Mouse (Mus musculus) intestine, postnatal 0 days (tissue): Measurements from ENCODE around the gene Fryl. TPM values are rescaled to one million over a fixed set of nuclear protein-coding genes. Genes with fewer than 3 reads are reported as not detected.

Source experiments
- ATAC-seq: fragments of 200-750 bp; cut with Nextera tagmentation; 2 replicates; pipeline ENCODE4 v1.8.0; 2017; ENCODE audit warnings: mild to moderate bottlenecking, moderate TSS enrichment, moderate library complexity
- H3K27ac ChIP-seq: fragments of 300-500 bp; sonication (generic); 2 replicates; pipeline ENCODE4 v1.5.1; 2014; ENCODE audit warnings: mild to moderate bottlenecking, low read depth, low read length, moderate library complexity
- H3K27me3 ChIP-seq: fragments of 300-500 bp; sonication (generic); replicated peaks from 2 replicates; pipeline ENCODE4 v1.6.1; 2014; ENCODE audit warnings: low read length, mixed read lengths; ENCODE audit not compliant: control insufficient read depth, insufficient read depth
- H3K36me3 ChIP-seq: fragments of 300-500 bp; sonication (generic); 2 replicates; pipeline ENCODE4 v1.6.1; 2014; ENCODE audit warnings: mild to moderate bottlenecking, moderate library complexity; ENCODE audit not compliant: control insufficient read depth, insufficient read depth
- H3K4me1 ChIP-seq: fragments of 300-500 bp; sonication (generic); replicated peaks from 2 replicates; pipeline ENCODE4 v1.6.1; 2014; ENCODE audit warnings: antibody characterized with exemption, low read length, mixed read lengths; ENCODE audit not compliant: control insufficient read depth, insufficient read depth
- H3K4me2 ChIP-seq: fragments of 300-500 bp; sonication (generic); replicated peaks from 2 replicates; pipeline ENCODE4 v1.6.1; 2014; ENCODE audit warnings: low read depth, mild to moderate bottlenecking, moderate library complexity
- H3K4me3 ChIP-seq: fragments of 300-500 bp; sonication (generic); 2 replicates; pipeline ENCODE4 v1.5.1; 2014; ENCODE audit warnings: low read depth, low read length
- H3K9ac ChIP-seq: fragments of 300-500 bp; sonication (generic); 2 replicates; pipeline ENCODE4 v1.6.1; 2014; ENCODE audit warnings: mild to moderate bottlenecking, low read depth, low read length
- H3K9me3 ChIP-seq: fragments of 300-500 bp; sonication (generic); 2 replicates; pipeline ENCODE4 v1.6.1; 2016; ENCODE audit warnings: mixed run types; ENCODE audit not compliant: control insufficient read depth
- CTCF ChIP-seq: sonication (generic); IDR thresholded peaks from 2 replicates; pipeline ENCODE4 v1.5.1; 2016; ENCODE audit warnings: low read depth, mild to moderate bottlenecking, control low read depth, antibody characterized with exemption, moderate library complexity
- WGBS: fragments of 180-500 bp; shearing (Covaris S2); extraction: QIAGEN DNeasy Blood & Tissue Kit; methylation state at CpG from one replicate; pipeline ENCODE4 v1.1.7; 2014; 5-methylcytosine and 5-hydroxymethylcytosine counted together
- polyA plus RNA-seq: library from polyadenylated mRNA; unstranded; fragments of >200 nt; fragmentation: Nextera tagmentation; extraction: Ambion mirVana; gene quantifications from 2 replicates; pipeline ENCODE4 v1.2.1, GENCODE M21; 2015

The Fryl gene
- polyA plus RNA-seq, 1 experiment from 2014 or later: 28.2 TPM

DNA sequence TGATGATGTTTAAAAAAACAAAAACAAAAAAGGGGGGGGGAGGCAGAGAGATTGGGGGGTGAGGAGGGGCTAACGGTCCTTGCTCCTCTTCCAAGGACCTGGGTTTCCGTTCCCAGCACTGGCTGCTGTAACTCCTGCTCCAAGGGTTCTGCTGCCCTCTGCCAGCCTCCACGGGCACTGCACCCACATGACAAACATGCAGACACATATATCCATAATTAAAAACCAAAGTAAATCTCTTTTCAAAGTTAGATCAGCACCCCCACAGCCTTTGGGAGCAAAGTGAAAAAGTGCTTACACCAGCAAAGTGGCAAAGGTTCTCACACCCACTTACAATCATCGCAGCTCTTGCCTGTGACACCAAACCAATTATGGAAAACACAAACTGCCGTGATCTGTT is 57.7 kb downstream of the Fryl start:
- Histone ChIP-seq H3K36me3 (no peaks in the 10 kb centered on the region), H3K4me1 (peaks cover 4% of the 10 kb centered on the region; the same call in 1 of the 2 replicates), H3K27me3 (no peaks in the 10 kb centered on the region), H3K4me2 (no peak overlapping the region), H3K4me3 (no peak overlapping the region), H3K27ac (no peak overlapping the region), H3K9ac (no peak overlapping the region), H3K9me3 (no peaks in the 10 kb centered on the region)
- whole genome bisulfite sequencing: 91% methylated on average over 5 of the region's 5 CpGs
- no peak for ATAC-seq
- peak; percentile 54 for TF ChIP-seq CTCF

DNA sequence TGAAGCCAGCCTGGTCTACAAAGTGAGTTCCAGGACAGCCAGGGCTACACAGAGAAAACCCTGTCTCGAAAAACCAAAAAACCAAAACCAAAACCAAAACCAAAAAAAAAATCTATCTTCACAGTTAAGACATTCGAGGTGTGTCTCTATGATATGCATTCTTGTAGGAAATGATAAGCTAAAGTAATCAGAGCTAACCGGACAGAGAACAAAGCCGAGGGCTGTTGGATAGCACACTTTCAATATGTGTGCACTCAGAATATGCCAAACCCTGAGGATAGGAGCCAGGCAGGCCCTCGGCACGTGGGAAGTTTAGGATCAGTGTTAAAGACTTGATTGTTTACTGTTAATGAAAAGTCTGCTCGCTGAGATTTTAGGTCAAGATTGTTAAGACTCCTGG is 58.6 kb downstream of the Fryl start:
- H3K9me3 ChIP-seq: no peaks in the 10 kb centered on the region
- H3K36me3 ChIP-seq: no peaks in the 10 kb centered on the region
- peaks cover 10% of the 10 kb centered on the region; the same call in 1 of the 2 replicates for H3K4me1 ChIP-seq
- peak overlapping the region; percentile 9; the same call in 1 of the 2 replicates for H3K4me2 ChIP-seq
- 55% methylated on average over 7 of the region's 7 CpGs for WGBS
- no peak overlapping the region for H3K9ac ChIP-seq
- H3K27me3 ChIP-seq: no peaks in the 10 kb centered on the region
- H3K4me3 ChIP-seq: no peak overlapping the region
- ATAC-seq: no peak
- no peak for TF ChIP-seq CTCF
- H3K27ac ChIP-seq: peak overlapping the region; percentile 28; the same call in 1 of the 2 replicates

DNA sequence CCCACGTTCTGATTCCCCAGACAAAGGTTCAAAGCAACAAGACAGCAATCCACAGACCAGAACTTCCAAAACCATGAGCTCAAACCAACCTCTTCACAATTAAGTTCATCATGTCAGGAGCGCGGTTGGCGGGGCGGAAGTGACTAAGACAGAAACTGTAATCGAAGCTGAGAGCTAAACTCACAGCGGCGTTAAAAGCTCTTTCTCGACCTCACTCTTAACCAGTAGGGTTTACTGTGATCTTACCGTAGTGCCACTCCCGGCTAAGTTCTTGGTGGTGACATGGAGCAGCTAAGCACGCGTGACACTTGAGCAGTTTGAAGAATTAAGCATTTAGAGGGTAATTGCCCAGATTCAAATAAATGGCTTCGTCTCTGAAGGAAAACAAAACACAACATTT is 61.7 kb downstream of the Fryl start:
- Histone ChIP-seq H3K9me3 (no peaks in the 10 kb centered on the region), H3K9ac (no peak overlapping the region), H3K4me2 (no peak overlapping the region), H3K4me1 (0 out of 2 replicates have a peak, but pooled peaks cover 7% of the 10 kb centered on the region), H3K4me3 (no peak overlapping the region), H3K27ac (no peak overlapping the region), H3K27me3 (no peaks in the 10 kb centered on the region), H3K36me3 (no peaks in the 10 kb centered on the region)
- WGBS: 92% methylated on average over 14 of the region's 14 CpGs
- ATAC-seq: no peak
- TF ChIP-seq CTCF: no peak

DNA sequence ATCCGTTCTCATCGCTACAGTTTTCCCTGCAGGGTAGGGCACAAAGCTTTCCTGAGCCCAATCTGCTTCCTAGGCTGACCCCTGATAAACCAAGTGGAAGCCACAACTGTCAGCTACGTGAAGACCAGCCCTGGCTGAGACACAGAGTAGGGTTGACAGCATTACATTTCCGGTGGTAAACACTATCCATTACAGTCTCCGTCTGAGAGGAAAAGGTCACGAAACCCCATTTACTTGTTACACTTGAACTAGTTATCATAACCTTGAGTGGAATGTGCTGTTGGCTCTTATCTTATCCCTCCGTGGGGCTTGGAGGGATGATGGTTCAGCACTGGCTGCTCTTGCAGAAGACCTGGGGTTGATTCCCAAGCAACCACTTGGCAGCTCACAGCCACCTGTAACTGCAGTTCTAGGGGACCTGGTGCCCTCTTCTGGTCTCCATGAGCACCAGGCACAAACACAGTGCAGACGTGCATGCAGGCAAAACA is 62.3 kb downstream of the Fryl start:
- 0 out of 2 replicates have a peak, but pooled peaks cover 7% of the 10 kb centered on the region for H3K4me1 ChIP-seq
- ATAC-seq: 0 out of 2 replicates have a peak, but pooled peaks have one; percentile 12
- H3K27ac ChIP-seq: peak overlapping the region; percentile 63
- WGBS: 37% methylated on average over 8 of the region's 8 CpGs
- H3K9ac ChIP-seq: no peak overlapping the region
- H3K36me3 ChIP-seq: no peaks in the 10 kb centered on the region
- peak; percentile 74 for TF ChIP-seq CTCF
- peak overlapping the region; percentile 49 for H3K4me2 ChIP-seq
- H3K9me3 ChIP-seq: no peaks in the 10 kb centered on the region
- H3K27me3 ChIP-seq: no peaks in the 10 kb centered on the region
- H3K4me3 ChIP-seq: peak overlapping the region; percentile 0; the same call in 1 of the 2 replicates

DNA sequence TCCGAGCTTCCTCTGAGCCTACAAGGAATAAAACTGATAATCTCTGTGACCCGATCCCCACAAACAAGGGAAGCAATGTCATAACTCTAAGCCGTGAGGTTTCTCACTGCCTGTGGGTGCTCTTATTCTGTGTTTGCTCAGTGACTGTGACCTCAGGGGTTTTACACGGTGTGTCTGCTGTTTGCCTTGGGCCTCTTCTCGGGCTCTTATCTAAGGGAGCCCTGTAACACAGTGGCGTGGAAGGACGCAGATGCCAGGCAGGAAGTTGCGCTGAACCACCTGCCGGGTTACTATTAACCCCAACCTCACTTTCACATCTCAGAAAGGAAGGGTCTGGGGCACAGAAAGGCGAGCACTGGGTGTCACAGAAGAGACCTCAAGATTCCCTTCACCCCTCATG is 62.8 kb downstream of the Fryl start:
- 32% methylated on average over 10 of the region's 10 CpGs for WGBS
- ATAC-seq: peak; percentile 69
- peak overlapping the region; percentile 0; the same call in 1 of the 2 replicates for H3K4me3 ChIP-seq
- H3K9ac ChIP-seq: no peak overlapping the region
- peak overlapping the region; percentile 49 for H3K4me2 ChIP-seq
- no peak for TF ChIP-seq CTCF
- no peaks in the 10 kb centered on the region for H3K27me3 ChIP-seq
- no peaks in the 10 kb centered on the region for H3K9me3 ChIP-seq
- H3K36me3 ChIP-seq: no peaks in the 10 kb centered on the region; the same call in 1 of the 2 replicates
- H3K27ac ChIP-seq: peak overlapping the region; percentile 64
- H3K4me1 ChIP-seq: peaks cover 8% of the 10 kb centered on the region; the same call in 1 of the 2 replicates

DNA sequence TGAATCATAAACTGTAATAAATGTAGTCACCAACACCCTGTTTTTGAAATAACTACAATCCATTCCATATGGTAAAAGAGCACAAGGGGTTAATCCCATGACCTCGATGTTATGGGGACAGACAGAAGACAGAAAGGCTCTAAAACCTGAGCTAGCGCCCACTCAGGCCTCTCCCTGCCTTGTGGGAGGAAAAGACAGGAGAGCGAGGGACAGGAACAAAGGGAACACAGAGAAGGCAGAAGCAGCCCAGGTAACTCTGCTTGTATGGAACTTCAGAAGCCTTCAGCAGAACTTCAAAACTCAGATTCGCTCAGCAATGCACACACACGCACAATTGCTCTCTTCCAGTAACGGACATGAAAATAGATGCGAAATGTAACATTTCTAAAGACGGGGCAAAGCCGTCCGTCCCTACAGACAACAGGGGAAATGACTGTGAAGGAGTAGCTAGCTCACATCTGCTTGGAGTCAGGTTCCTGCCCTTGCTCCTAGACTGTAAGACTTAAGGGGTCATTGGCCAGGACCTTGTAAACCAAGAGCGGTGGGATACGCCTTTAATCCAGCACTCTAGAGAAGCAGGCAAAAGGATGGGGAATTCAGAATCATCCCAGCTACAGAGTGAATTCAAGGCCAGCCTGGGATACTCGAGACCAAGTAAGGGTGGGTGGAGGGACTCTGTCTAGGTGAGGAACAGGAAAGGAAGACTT is 63.4 kb downstream of the Fryl start:
- Histone ChIP-seq H3K4me1 (peaks cover 12% of the 10 kb centered on the region; the same call in 1 of the 2 replicates), H3K36me3 (no peaks in the 10 kb centered on the region; the same call in 1 of the 2 replicates), H3K4me2 (peak overlapping the region; percentile 49; the same call in 1 of the 2 replicates), H3K27me3 (no peaks in the 10 kb centered on the region), H3K9ac (no peak overlapping the region), H3K4me3 (no peak overlapping the region), H3K9me3 (no peaks in the 10 kb centered on the region), H3K27ac (peak overlapping the region; percentile 64)
- no peak for ATAC-seq
- 67% methylated on average over 13 of the region's 13 CpGs for WGBS
- no peak for TF ChIP-seq CTCF
